In genomic region chr1:97570814-97571213, GRCm38 (mm10) we compare ENCODE assay signal across 20 mouse cellular contexts.
A peak's percentile ranks its signal among the peaks of the same experiment; 100 is the strongest.
DNase-seq lines count a peak whose midpoint lies in the region; ATAC-seq and TF ChIP-seq lines count a peak whose summit lies in the region.
"Had no signal": no experiment of that assay in that cellular context is flagged by ENCODE, and none has a peak within 500 bp of the region (broad histone marks: within the 10 kb centered on the region; RNA-seq: fewer than 3 reads in every experiment).

No protein-coding gene starts in this region.

- H3K27me3 ChIP-seq in heart, embryonic 15.5 days, result no peaks in the 10 kb centered on the region
- H3K27me3 ChIP-seq in forebrain, embryonic 14.5 days (replicated peaks; ENCODE audit: control insufficient read depth, insufficient read depth, low read length), result no peaks in the 10 kb centered on the region
- H3K27me3 ChIP-seq in midbrain, embryonic 15.5 days (replicated peaks), result no peaks in the 10 kb centered on the region
- H3K27me3 ChIP-seq: embryonic facial prominence, embryonic 15.5 days; hindbrain, embryonic 15.5 days; liver, embryonic 12.5 days; lung, embryonic 15.5 days had no signal

- H3K4me2 ChIP-seq in heart, embryonic 15.5 days, result peak overlapping the region; percentile 39; the same call in 1 of the 2 replicates
- H3K4me2 ChIP-seq in forebrain, embryonic 14.5 days (ENCODE audit: low read length), result no peak overlapping the region
- 0 out of 2 replicates have a peak overlapping the region, but pooled peaks have one; percentile 13 for H3K4me2 ChIP-seq in midbrain, embryonic 15.5 days
- H3K4me2 ChIP-seq: embryonic facial prominence, embryonic 15.5 days; hindbrain, embryonic 15.5 days; liver, embryonic 12.5 days; lung, embryonic 15.5 days had no signal

- no peaks in the 10 kb centered on the region for H3K4me1 ChIP-seq in heart, embryonic 15.5 days (replicated peaks)
- no peaks in the 10 kb centered on the region for H3K4me1 ChIP-seq in forebrain, embryonic 14.5 days (ENCODE audit: control insufficient read depth, insufficient read depth, low read length)
- H3K4me1 ChIP-seq in midbrain, embryonic 15.5 days, result no peaks in the 10 kb centered on the region
- H3K4me1 ChIP-seq: embryonic facial prominence, embryonic 15.5 days; hindbrain, embryonic 15.5 days; liver, embryonic 12.5 days; lung, embryonic 15.5 days had no signal

- TF ChIP-seq POLR2A in brain, embryonic 14.5 days (IDR thresholded peaks at IDR 0.05; ENCODE audit: borderline replicate concordance, extremely low read depth, insufficient read depth, insufficient read length, poor library complexity, severe bottlenecking), result no peak

- H3K36me3 ChIP-seq in heart, embryonic 15.5 days, result no peaks in the 10 kb centered on the region
- no peaks in the 10 kb centered on the region for H3K36me3 ChIP-seq in forebrain, embryonic 14.5 days (ENCODE audit: control insufficient read depth, insufficient read depth, low read length)
- H3K36me3 ChIP-seq in midbrain, embryonic 15.5 days (replicated peaks), result no peaks in the 10 kb centered on the region
- H3K36me3 ChIP-seq: embryonic facial prominence, embryonic 15.5 days; hindbrain, embryonic 15.5 days; liver, embryonic 12.5 days; lung, embryonic 15.5 days had no signal

- no peak for DNase-seq in heart, postnatal 10 days
- DNase-seq in brain, embryonic 14.5 days (ENCODE audit: low read depth), result peak; percentile 68
- DNase-seq in forebrain, embryonic 14.5 days (ENCODE audit: low spot score), result peak; percentile 51
- DNase-seq in thymus, postnatal 36 days, result no peak
- DNase-seq in testis, postnatal 14 days (ENCODE audit: low spot score), result no peak
- DNase-seq: adrenal gland, postnatal 36 days; cerebellum, adult 9-11 months; embryo, embryonic 11 days; gastrocnemius, postnatal 25 days; heart, postnatal 14 days; kidney, adult 18-20 months; kidney, postnatal 10 days; right cerebral cortex, adult 18-20 months had no signal

- intact Hi-C loops in heart, postnatal 10 days (cut with DNase I), result no loop called here

- TF ChIP-seq CTCF in brain, embryonic 14.5 days (IDR thresholded peaks at IDR 0.05; ENCODE audit: borderline replicate concordance, extremely low read depth, insufficient read depth, insufficient read length), result no peak

- WGBS in heart, embryonic 15.5 days, result 38% methylated on average over 9 of the region's 9 CpGs
- WGBS in forebrain, embryonic 14.5 days, result 35% methylated on average over 9 of the region's 9 CpGs
- WGBS in midbrain, embryonic 15.5 days, result 31% methylated on average over 9 of the region's 9 CpGs

- no peak overlapping the region for H3K27ac ChIP-seq in heart, embryonic 15.5 days
- no peak overlapping the region for H3K27ac ChIP-seq in forebrain, embryonic 14.5 days (ENCODE audit: low read depth, low read length)
- H3K27ac ChIP-seq in midbrain, embryonic 15.5 days, result no peak overlapping the region
- H3K27ac ChIP-seq: embryonic facial prominence, embryonic 15.5 days; hindbrain, embryonic 15.5 days; left cerebral cortex, adult 2 months; liver, embryonic 12.5 days; lung, embryonic 15.5 days had no signal

- no peak for ATAC-seq in heart, embryonic 15.5 days (replicated peaks; ENCODE audit: insufficient number of reproducible peaks, insufficient read depth, low FRiP score, low read depth)
- ATAC-seq in forebrain, embryonic 14.5 days, result peak; percentile 67
- peak; percentile 81 for ATAC-seq in midbrain, embryonic 15.5 days (replicated peaks)
- ATAC-seq: liver, embryonic 12.5 days had no signal

- H3K9ac ChIP-seq in heart, embryonic 15.5 days, result no peak overlapping the region
- H3K9ac ChIP-seq in forebrain, embryonic 14.5 days (ENCODE audit: low read length), result no peak overlapping the region
- H3K9ac ChIP-seq in midbrain, embryonic 15.5 days, result no peak overlapping the region
- H3K9ac ChIP-seq: embryonic facial prominence, embryonic 15.5 days; hindbrain, embryonic 15.5 days; liver, embryonic 12.5 days; lung, embryonic 15.5 days had no signal

- H3K4me3 ChIP-seq in heart, embryonic 15.5 days, result no peak overlapping the region
- no peak overlapping the region for H3K4me3 ChIP-seq in forebrain, embryonic 14.5 days (ENCODE audit: low read depth, low read length)
- H3K4me3 ChIP-seq in midbrain, embryonic 15.5 days, result no peak overlapping the region
- H3K4me3 ChIP-seq: embryonic facial prominence, embryonic 15.5 days; hindbrain, embryonic 15.5 days; left cerebral cortex, adult 2 months; liver, embryonic 12.5 days; lung, embryonic 15.5 days had no signal

- H3K9me3 ChIP-seq in heart, embryonic 15.5 days (replicated peaks), result no peaks in the 10 kb centered on the region
- no peaks in the 10 kb centered on the region for H3K9me3 ChIP-seq in forebrain, embryonic 14.5 days (replicated peaks; ENCODE audit: control insufficient read depth, low read length)
- H3K9me3 ChIP-seq in midbrain, embryonic 15.5 days, result no peaks in the 10 kb centered on the region
- H3K9me3 ChIP-seq: embryonic facial prominence, embryonic 15.5 days; hindbrain, embryonic 15.5 days; liver, embryonic 12.5 days; lung, embryonic 15.5 days had no signal

Comparison
In these comparisons a context has a peak if more than half of its experiments do, and no peak if none do; other contexts are left out.
1. DNase-seq: peak in brain, embryonic 14.5 days (single experiment) and forebrain, embryonic 14.5 days (single experiment); none in heart, postnatal 10 days (0 of 2), thymus, postnatal 36 days (0 of 2) and testis, postnatal 14 days (single experiment).